Mouse (Mus musculus): Measurements from ENCODE around the gene Tdrd9. TPM values are rescaled to one million over a fixed set of nuclear protein-coding genes. Genes with fewer than 3 reads are reported as not detected.
A peak's percentile ranks its signal among the peaks of the same experiment; 100 is the strongest.
"Not testable (repeated sequence)": the region's sequence is repeated elsewhere in the genome, so short reads cannot be mapped to it uniquely, and the experiment has no call there.

Tdrd9 gene
- total and polyA plus RNA-seq, 2 experiments from 2014 or later, result 0.23 to 0.29 TPM

DNA sequence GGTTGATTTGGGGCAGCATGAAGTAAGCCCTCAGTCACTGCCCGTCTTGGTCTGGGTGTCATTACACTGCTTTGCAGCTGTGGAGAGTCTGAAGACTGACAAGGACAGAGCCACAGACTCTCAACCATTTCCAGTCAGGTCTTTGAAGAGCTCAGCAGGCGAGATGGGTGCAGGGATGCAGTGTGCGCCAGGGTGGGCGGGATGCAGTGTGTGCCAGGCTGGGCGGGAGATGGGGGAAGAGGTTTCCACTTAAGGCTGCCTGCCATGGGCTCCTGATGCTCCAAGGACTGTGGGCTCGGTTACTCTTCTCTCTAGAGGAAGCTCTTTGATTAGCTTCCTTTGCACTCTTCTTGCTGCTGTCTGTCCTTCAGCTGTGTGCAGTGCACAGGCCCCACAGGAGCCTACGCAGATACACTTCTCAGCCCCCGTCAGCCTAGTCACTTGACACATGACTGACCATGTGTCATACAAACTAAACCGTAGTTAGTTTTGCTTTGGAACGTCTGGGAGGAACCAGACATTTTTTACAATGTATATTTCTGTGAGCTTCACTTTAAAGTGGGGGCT is 62.1 kb downstream of the Tdrd9 start:
- DNase-seq (no peak), ATAC-seq (no peak)
- no peak for TF ChIP-seq CTCF (IDR thresholded peaks at IDR 0.05; ENCODE audit: low read depth)
- Histone ChIP-seq H3K4me1 (ENCODE audit: insufficient read depth) (no peaks in the 10 kb centered on the region), H3K27me3 (ENCODE audit: insufficient read depth, low read length) (no peaks in the 10 kb centered on the region), H3K4me3 (ENCODE audit: low read depth, low read length) (no peak overlapping the region), H3K9me3 (ENCODE audit: low read length) (no peaks in the 10 kb centered on the region), H3K36me3 (ENCODE audit: insufficient read depth) (no peaks in the 10 kb centered on the region), H3K9ac (no peak overlapping the region), H3K4me2 (ENCODE audit: low read depth) (no peak overlapping the region), H3K27ac (ENCODE audit: low read depth, low read length) (no peak overlapping the region)
- 73% methylated on average over 10 of the region's 10 CpGs for whole genome bisulfite sequencing

- not testable (repeated sequence) for H3K27ac ChIP-seq (ENCODE audit: low read depth, low read length); H3K9me3 ChIP-seq (ENCODE audit: low read length); H3K27me3 ChIP-seq (ENCODE audit: insufficient read depth, low read length); H3K4me1 ChIP-seq (ENCODE audit: insufficient read depth); DNase-seq; ATAC-seq; H3K4me3 ChIP-seq (ENCODE audit: low read depth, low read length); H3K36me3 ChIP-seq (ENCODE audit: insufficient read depth); H3K4me2 ChIP-seq (ENCODE audit: low read depth); H3K9ac ChIP-seq
- 83% methylated on average over 6 of the region's 6 CpGs for WGBS
Measured at GRCm38 (mm10) chr12:112035341-112036100, 64.2 kb downstream of the Tdrd9 start.

- Histone ChIP-seq H3K27ac (ENCODE audit: low read depth, low read length) (no peak overlapping the region), H3K9me3 (ENCODE audit: low read length) (no peaks in the 10 kb centered on the region), H3K4me2 (ENCODE audit: low read depth) (no peak overlapping the region), H3K4me3 (ENCODE audit: low read depth, low read length) (no peak overlapping the region), H3K9ac (no peak overlapping the region), H3K36me3 (ENCODE audit: insufficient read depth) (no peaks in the 10 kb centered on the region), H3K27me3 (ENCODE audit: insufficient read depth, low read length) (no peaks in the 10 kb centered on the region), H3K4me1 (ENCODE audit: insufficient read depth) (no peaks in the 10 kb centered on the region)
- WGBS, result 95% methylated on average over 10 of the region's 10 CpGs
- ATAC-seq, result no peak
- DNase-seq, result no peak
- TF ChIP-seq CTCF (IDR thresholded peaks at IDR 0.05; ENCODE audit: low read depth), result no peak
Measured at GRCm38 (mm10) chr12:112038441-112038840, 67.1 kb downstream of the Tdrd9 start.

DNA sequence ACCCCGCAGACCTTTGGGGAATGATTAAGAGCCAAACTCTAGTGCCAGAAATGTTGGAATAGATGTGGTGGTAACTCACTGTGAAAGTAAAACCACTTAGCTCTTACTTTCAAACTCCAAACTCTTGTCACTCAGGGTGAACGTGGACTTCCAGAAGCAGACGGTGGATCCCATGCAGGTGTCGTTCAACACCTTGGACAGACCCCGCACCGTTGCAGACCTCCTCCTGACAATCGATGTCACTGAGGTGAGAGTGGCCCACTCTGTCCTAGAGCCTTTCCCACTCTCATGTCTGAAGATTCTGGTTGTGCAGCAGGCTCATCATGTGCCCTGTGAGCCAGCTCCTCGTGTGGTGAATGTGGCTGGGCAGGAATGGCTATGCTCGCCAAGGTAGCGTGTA is 67.8 kb downstream of the Tdrd9 start:
- no peak for TF ChIP-seq CTCF (IDR thresholded peaks at IDR 0.05; ENCODE audit: low read depth)
- H3K4me2 ChIP-seq (ENCODE audit: low read depth), result no peak overlapping the region
- H3K27ac ChIP-seq (ENCODE audit: low read depth, low read length), result no peak overlapping the region
- no peak overlapping the region for H3K4me3 ChIP-seq (ENCODE audit: low read depth, low read length)
- 94% methylated on average over 10 of the region's 10 CpGs for WGBS
- ATAC-seq, result no peak
- no peaks in the 10 kb centered on the region for H3K27me3 ChIP-seq (ENCODE audit: insufficient read depth, low read length)
- H3K9me3 ChIP-seq (ENCODE audit: low read length), result no peaks in the 10 kb centered on the region
- no peaks in the 10 kb centered on the region for H3K36me3 ChIP-seq (ENCODE audit: insufficient read depth)
- DNase-seq, result no peak
- no peaks in the 10 kb centered on the region for H3K4me1 ChIP-seq (ENCODE audit: insufficient read depth)
- H3K9ac ChIP-seq, result no peak overlapping the region

DNA sequence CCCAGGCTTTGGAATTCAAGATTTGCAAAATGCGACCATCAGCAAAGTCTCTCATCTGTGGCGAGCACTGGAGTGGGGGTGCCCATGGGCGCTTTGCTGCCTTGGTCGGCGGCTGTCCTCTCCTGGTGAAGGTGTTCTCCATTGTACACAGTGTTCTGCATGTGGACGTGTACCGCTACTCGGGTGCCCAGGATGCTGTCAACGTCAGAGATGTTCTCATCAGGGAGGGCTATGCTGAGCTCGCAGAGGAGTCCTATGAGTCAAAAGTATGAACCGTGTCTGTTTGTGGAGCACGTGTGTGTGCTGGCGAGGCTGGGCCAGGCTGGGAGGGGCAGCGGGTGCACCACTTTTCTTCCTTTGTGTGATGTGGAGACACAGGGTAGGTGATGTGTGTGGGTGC is 71.3 kb downstream of the Tdrd9 start:
- Histone ChIP-seq H3K36me3 (ENCODE audit: insufficient read depth) (no peaks in the 10 kb centered on the region), H3K4me3 (ENCODE audit: low read depth, low read length) (no peak overlapping the region), H3K27ac (ENCODE audit: low read depth, low read length) (no peak overlapping the region), H3K9me3 (ENCODE audit: low read length) (no peaks in the 10 kb centered on the region), H3K4me2 (ENCODE audit: low read depth) (no peak overlapping the region), H3K27me3 (ENCODE audit: insufficient read depth, low read length) (no peaks in the 10 kb centered on the region), H3K9ac (no peak overlapping the region), H3K4me1 (ENCODE audit: insufficient read depth) (no peaks in the 10 kb centered on the region)
- DNase-seq (no peak), ATAC-seq (no peak)
- TF ChIP-seq CTCF (IDR thresholded peaks at IDR 0.05; ENCODE audit: low read depth), result no peak
- 89% methylated on average over 14 of the region's 14 CpGs for WGBS

GRCm38 (mm10) chr12:112077651-112078050 is 106.3 kb downstream of the Tdrd9 start:
- peak; percentile 90 for TF ChIP-seq CTCF (IDR thresholded peaks at IDR 0.05; ENCODE audit: low read depth)
- no peak overlapping the region for H3K4me2 ChIP-seq (ENCODE audit: low read depth)
- ATAC-seq (peak; percentile 58; the same call in 1 of the 2 replicates), DNase-seq (peak; percentile 66)
- H3K4me1 ChIP-seq (ENCODE audit: insufficient read depth), result no peaks in the 10 kb centered on the region
- no peak overlapping the region for H3K9ac ChIP-seq
- no peak overlapping the region for H3K27ac ChIP-seq (ENCODE audit: low read depth, low read length)
- no peaks in the 10 kb centered on the region for H3K27me3 ChIP-seq (ENCODE audit: insufficient read depth, low read length)
- no peaks in the 10 kb centered on the region for H3K36me3 ChIP-seq (ENCODE audit: insufficient read depth)
- 7% methylated on average over 6 of the region's 6 CpGs for WGBS
- no peaks in the 10 kb centered on the region for H3K9me3 ChIP-seq (ENCODE audit: low read length)
- no peak overlapping the region for H3K4me3 ChIP-seq (ENCODE audit: low read depth, low read length)

DNA sequence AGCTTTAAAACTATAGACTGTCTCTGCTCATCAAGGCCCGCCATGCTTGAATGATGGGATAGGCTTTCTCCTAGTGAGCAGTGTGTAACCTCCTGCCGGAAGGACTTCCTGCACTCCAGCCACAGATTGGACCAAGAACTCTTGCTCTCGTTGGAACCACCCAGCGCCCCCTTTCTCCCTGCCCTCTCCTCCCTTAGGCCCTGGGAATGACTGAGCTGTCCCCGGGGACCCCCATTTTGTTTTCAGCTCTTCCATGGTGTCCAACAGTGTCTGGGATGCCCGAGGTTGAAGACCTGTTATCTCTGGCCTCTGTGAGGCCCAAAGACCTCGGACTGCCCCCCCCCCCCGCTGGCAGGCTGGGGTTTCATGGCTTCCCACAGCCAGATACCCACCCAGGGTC is 108.6 kb downstream of the Tdrd9 start:
- H3K4me3 ChIP-seq (ENCODE audit: low read depth, low read length), result no peak overlapping the region
- DNase-seq, result no peak
- H3K4me2 ChIP-seq (ENCODE audit: low read depth), result no peak overlapping the region
- no peaks in the 10 kb centered on the region for H3K9me3 ChIP-seq (ENCODE audit: low read length)
- H3K36me3 ChIP-seq (ENCODE audit: insufficient read depth), result no peaks in the 10 kb centered on the region
- 79% methylated on average over 8 of the region's 8 CpGs for WGBS
- no peaks in the 10 kb centered on the region for H3K4me1 ChIP-seq (ENCODE audit: insufficient read depth)
- no peak overlapping the region for H3K27ac ChIP-seq (ENCODE audit: low read depth, low read length)
- no peaks in the 10 kb centered on the region for H3K27me3 ChIP-seq (ENCODE audit: insufficient read depth, low read length)
- no peak overlapping the region for H3K9ac ChIP-seq
- no peak for ATAC-seq
- TF ChIP-seq CTCF (IDR thresholded peaks at IDR 0.05; ENCODE audit: low read depth), result no peak
